Mouse (Mus musculus) gastrocnemius, postnatal 25 days (tissue): ENCODE data around the gene Sema3f. TPM values are rescaled to one million over a fixed set of nuclear protein-coding genes. Genes with fewer than 3 reads are reported as not detected.
A peak's percentile ranks its signal among the peaks of the same experiment; 100 is the strongest.
"Not testable (repeated sequence)": the region's sequence is repeated elsewhere in the genome, so short reads cannot be mapped to it uniquely, and the experiment has no call there.

ENCODE experiments used
- DNase-seq: peaks from one replicate; pipeline ENCODE4 v3.0.0; 2022
- total RNA-seq, 2 experiments: library from RNA; stranded (reverse); gene quantifications; 1 replicate in 1 of 2; 2 replicates in 1 of 2; pipeline ENCODE4 v1.2.3; 2021

The Sema3f gene
- total RNA-seq, 2 experiments from 2014 or later, result 5.9 to 9.7 TPM

DNA sequence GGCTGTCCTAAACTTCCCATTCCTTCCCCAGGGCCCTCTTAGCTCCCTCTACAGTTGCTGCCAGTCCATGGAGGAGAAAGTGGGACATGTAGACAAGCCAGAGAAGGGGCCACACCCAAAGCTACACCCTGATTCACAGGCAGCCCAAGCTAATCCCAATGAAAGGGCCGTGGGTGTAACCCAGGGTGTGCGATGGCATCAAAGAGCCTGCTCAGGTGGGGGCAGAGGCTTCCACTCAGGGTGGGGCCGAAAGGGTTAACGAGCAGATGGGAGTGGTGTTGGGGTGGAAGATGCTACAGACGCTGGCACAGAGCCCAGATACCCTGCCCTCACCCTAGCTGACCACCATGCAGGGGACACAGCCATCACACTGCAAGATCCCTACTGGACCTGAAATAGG is 17.5 kb downstream of the Sema3f start:
- no peak for DNase-seq

- DNase-seq, result no peak
Observed at GRCm38 (mm10) chr9:107690391-107690790, 19.9 kb downstream of the Sema3f start.

DNA sequence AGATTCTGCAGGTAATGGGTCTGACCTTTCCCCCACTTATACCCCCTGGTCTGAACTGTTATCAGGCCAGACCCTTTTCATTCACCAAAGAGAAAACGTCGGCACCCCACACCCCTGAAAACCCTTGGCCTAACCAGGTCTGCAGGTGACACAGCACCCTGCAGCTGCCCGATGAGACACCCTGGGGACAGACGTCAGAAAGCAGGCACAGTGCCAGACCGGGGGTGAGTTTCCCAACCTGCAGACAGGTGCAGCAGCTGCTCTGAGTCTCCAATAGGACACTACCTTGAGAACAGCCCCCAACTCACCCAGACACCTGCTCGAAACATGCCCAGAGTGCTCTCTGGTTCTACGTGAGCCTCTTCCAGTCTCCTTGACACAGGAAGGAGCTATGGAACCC is 21.3 kb downstream of the Sema3f start:
- DNase-seq, result no peak

DNA sequence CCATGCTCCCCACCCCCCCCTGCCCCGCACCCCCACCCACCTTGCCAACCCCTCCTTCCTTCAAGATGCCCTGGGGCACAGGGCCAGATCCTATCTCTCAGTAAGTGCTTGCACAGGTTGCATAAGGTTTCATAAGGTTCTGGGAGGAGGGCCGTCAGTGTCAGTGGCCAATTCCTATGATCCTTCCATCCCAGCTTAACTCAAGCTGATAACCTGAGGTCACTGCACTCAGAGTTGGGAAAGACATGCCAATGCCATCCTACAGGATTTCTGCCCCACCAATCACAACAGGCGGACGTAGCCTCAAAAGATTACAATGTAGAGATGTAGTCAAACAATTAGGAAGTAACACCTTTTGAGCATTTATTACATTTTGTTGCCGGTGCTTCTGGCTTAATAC is 21.9 kb downstream of the Sema3f start:
- no peak for DNase-seq

DNA sequence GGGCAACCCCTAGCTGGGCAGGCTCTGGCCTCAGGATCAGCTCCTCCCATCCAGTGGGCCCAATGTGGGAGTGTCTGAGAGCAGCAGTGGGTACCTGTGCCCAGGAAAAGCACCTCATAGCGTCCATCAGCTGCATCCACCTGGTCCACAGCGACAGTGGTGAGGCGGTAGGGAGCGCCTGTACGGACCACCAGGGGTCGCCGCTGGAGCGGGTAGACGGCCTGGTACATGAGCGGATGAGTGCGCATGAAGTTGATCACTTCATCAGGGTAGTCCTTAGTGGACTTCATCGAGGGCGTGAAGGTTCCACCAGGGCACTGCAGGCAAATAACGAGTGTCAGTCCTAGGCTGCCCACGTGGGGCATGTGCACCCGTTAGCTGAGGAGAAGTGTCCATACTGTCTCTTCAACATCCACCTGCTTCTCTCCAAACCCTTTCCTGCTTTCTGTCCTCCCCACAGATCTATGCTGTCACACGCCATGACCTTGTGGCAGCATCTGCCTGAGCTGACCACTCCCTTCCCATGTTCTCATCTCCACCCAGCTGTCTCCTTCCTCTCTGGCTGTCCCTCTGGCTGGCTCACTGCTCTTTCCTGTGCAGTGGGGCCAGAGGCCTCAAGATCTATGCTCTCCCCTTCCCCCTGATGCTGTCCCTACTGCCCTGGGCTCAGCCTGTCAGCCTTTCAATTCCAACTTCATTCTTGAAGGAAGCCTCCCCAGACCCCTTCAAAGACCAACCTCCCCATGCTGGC is 24.9 kb downstream of the Sema3f start:
- DNase-seq, result no peak

DNA sequence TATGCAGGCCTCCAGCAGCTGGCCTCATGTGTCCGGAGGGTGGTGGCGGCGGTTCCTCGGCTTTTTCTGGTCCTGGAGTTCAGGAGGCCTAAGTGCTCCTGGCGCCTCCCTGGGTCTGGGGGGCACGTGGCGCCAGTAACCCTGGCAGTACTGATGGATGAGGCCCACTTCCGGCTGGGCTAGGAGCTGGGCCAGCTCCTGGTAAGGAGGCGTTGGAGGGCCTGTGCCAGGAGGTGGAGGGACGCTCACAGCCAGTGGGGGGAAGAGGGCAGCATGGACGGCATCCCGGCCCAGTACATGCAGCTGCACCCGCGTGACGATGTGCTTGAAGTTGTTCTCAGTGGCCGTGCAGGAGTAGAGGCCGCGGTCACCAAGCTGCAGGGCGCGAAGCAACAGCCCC is 27.9 kb downstream of the Sema3f start:
- DNase-seq, result no peak

GRCm38 (mm10) chr9:107679501-107679900 is 30.8 kb downstream of the Sema3f start, which contains the start of gene Gnat1:
Gene Gnat1, minus strand, starts transcription at chr9:107679712.
- no peak for DNase-seq

DNA sequence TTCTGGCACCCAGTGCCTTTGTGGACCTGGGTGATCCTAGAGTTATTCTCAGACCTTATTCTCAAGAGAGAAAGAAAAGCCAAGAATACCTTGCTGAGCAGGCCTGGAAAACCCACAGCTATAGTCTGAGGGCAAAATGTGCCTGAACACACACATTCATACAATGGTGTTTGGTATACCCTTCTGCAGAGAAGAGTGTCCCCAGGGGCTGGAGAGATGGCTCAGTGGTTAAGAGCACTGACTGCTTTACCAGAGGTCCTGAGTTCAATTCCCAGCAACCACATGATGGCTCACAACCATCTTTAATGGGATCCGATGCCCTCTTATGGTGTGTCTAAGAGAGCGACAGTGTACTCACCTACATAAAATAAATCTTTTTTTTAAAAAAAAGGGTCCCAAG is 31.4 kb downstream of the Sema3f start:
- no peak for DNase-seq

- DNase-seq, result not testable (repeated sequence)
Observed at GRCm38 (mm10) chr9:107677819-107678526, 32.3 kb downstream of the Sema3f start.

GRCm38 (mm10) chr9:107677091-107677784 is 33.0 kb downstream of the Sema3f start:
- no peak for DNase-seq

DNA sequence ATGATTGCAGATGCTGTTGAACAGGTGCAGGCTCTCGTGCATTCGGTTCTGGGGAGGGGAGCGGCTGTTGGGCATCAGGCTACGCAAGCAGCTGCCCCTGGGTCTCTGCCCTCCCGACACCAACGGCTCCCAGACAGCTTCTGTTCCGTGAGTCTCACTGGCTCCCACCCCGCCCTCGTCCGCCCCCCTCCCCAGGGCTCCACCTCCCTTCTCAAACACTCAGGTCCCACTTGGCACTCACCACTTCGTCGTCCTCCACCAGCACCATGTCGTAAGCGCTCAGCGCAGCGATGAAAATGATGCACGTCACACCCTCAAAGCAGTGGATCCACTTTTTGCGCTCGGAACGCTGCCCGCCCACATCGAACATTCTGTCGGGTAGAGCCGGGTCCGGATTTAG is 34.0 kb downstream of the Sema3f start:
- DNase-seq, result no peak

GRCm38 (mm10) chr9:107675671-107676301 is 34.5 kb downstream of the Sema3f start:
- DNase-seq, result peak; percentile 58

GRCm38 (mm10) chr9:107674609-107675429 is 35.5 kb downstream of the Sema3f start:
- DNase-seq, result no peak

GRCm38 (mm10) chr9:107670259-107670658 is 40.0 kb downstream of the Sema3f start:
- DNase-seq, result peak; percentile 70

DNA sequence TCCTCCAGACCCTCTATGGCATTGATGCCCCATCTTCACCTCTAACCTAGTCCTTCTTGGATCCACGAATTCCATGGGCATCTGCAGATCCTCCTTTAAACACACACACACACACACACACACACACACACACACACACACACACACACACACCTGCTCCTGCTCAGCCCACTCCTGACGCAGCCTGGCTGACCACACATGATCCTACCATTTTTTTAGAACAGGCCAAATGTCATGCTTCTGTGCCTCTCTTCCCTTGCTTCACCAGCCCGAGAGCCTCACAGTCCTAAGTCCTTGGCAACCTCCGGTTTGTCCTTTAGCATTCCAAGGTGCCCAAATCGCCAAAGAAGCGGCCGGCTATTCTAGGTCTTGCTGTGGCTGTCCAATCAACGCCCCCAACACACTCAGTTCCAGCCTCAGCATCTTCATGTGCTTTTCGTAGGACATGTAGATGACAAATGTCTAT is 40.8 kb downstream of the Sema3f start, which contains the start of gene Slc38a3:
Gene Slc38a3, minus strand, starts transcription at position 51 of the 466 bp plus-strand sequence.
- no peak for DNase-seq

DNA sequence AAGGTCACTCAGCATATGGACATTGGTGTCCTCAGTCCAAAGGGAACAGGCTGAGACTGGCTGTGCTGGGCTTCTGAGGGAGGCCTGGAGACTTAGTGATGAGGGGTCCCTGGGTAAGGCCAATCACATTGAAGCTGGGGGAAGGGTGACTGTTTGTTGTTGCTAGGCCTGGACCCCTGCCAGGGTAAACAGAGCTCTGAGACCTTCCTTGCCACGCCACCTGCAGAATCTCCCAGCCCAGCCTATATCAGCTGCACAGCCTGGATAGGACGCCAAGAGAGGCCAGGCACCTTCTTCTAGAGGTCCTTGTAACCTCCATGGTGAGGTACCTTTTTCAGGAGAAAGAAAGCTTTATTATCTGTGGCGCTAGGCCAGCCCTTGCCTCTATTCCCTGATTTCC is 41.4 kb downstream of the Sema3f start:
- no peak for DNase-seq

- DNase-seq, result no peak
Observed at GRCm38 (mm10) chr9:107668011-107668410, 42.3 kb downstream of the Sema3f start.

DNA sequence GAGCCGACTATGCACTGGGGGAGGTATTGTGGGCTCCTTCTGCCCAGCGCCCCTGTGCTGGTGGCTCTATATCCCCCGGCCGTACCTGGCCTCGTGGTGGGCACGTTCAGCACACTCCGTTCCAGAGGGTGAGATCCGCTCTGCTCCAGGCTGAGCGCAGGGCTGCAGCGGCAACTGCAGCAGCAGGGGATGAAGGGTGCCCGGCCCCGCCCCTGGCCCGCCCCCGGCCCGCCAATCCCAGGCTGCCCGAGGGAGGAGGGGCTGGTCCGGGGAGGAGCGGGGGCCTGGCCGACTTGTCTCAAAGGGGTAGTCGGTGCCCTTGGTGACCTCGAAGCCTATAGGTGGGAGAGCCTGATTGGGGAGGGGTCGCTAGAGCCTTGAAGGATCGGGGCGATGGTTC is 43.1 kb downstream of the Sema3f start:
- DNase-seq, result peak; percentile 87

GRCm38 (mm10) chr9:107666751-107667205 is 43.5 kb downstream of the Sema3f start:
- peak; percentile 85 for DNase-seq

DNA sequence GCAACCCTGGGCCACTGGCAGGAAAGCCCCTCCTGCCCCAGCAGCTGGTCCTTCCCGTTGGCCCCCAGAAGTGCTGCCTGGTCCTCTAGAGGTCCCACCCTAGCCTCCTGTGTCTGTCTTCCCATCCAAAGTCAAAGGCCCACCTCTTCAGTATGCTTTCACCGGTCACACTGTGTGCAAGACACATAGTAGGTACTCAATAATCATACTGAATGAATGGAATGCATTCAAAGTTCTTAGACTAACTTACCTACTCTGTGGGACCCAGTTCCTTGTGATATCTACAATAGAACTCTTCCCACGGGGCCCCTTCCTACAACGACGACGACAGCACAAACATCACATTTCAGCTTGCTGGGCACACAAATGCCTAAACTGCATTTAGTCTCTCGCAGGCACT is 45.0 kb downstream of the Sema3f start:
- DNase-seq, result no peak

DNA sequence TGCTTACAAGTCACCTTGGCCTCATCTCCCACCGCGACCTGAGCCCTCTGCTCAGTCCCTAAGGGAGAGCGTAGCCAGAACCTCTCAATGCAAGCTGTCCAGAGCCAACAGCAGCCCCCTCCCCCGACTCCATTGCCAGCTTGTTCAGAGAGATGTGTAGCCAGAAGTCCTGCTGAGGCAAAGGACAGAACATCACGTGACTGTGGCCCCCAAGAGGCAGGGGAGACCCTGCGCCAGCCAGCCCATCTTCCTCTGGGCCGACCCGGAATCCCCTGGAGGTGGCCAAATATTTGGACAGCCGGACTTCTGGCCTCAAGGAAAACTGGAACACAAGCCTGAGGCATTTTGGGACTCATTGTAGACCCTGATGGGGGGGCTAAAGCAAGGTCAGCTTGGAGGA is 46.8 kb downstream of the Sema3f start:
- no peak for DNase-seq
